Mouse (Mus musculus) cortical plate, adult 2 months (tissue): ENCODE measurements around the gene Timm13.

Experiments
- CTCF ChIP-seq: fragments of 200-500 bp; IDR thresholded peaks from 2 replicates; pipeline ENCODE4 v1.5.1; 2011; ENCODE audit warnings: mild to moderate bottlenecking, control low read depth, low read length; ENCODE audit not compliant: insufficient read depth; ENCODE audit errors: extremely low read depth
- POLR2A ChIP-seq: fragments of 200-500 bp; IDR thresholded peaks from 2 replicates; pipeline ENCODE4 v1.6.1; 2011; ENCODE audit warnings: mild to moderate bottlenecking, low read length, control low read depth; ENCODE audit not compliant: insufficient read depth; ENCODE audit errors: extremely low read depth

DNA sequence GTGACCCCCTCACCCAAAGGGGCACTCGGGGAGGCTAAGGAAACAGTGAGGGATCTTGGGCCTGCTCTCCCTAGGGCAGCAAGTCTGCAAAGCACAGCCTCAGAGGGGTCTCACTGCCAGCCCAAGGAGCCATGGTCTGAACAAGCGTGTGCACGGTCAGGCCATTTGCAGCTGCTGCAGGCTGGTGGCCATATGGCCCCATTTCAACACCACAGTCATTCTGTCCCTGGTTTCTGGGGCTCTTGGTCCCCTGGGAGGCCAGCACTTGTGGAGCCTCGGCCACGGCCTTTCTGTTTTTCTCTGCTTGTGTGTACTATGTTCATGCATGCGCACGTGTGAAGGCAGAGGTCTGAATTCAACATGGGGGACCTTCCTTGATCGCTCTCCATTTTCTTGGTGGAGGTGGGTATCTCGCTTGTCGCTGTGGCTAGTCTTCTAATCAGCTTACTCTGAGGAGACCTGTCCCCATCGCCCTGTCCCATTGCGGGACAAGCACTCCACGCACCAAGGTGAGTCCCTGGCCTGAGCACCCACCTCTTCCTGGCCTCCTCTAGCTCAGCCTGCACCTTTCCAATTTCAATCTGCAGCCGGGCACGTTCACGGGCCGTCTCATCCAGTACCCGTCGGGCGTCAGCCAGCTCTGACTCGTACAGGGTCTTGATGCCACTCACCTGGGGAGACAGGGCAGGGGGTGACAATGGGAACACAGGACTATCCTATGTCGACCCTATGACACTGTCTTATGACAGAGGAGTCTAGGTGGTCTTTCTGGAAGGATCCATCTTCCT, 8.8 kb upstream of the Timm13 start:
- TF ChIP-seq POLR2A (no peak), CTCF (no peak)
